Mouse (Mus musculus) c-Kit-positive CD71-negative TER-119-negative erythroid progenitor cells, embryonic 14.5 days (primary cell): Measurements from ENCODE around the gene Pdgfa.

Experiments used
- DNase-seq: peaks from one replicate; pipeline ENCODE4 v3.0.0-alpha.2; 2013; ENCODE audit warnings: low read depth

Pdgfa gene

DNA sequence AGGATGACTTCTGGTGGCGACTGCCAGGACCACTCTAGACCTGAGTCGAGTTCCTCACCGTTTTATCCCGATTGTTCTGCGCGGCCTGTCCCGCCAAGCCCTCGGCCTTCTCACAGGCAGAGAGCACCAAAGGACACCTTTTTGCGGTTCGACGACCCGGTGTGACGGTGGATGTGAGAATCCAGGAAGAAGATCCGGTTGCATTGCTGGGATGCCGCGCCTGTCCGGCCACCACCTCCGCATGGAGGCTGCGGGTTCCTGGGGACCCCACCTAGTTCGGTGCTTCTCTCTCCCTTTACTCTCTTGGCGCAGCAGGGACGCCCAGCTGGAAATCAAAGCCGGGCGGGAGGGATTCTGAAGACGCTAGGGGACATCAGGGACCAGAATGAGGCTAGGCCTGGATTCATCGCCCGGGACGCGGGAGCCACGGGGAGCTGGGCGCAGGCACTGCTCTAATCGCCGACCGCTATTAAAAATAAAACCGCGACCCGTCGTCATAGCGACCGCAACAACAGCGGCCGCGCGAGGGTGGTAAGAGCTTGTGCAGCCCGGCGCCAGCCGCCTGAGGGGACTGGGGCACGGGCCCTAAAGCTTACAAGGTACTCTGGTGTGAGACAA lies at the start of gene Pdgfa:
Pdgfa (minus strand) TSS at position 200 of the 618 bp plus-strand sequence.
- no peak for DNase-seq

DNA sequence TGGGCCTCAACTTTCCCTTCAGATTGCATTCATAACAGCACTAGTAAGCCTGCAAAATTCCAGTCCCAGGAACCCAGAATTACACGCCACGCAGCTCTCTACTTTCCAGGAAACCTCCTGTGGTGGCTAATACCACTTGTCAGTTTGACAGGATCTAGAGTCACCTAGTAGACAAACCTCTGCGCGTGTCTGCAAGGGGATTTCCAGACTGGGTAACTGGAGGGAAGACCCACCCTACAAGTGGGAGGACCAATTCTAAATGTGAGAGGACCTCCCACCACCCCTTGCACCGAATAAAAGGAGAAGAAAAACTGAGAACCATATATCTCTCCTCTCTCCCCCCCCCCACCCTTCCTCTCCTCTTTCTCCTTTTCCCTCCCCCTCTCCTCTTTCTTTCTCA lies 49.5 kb upstream of the Pdgfa start:
- DNase-seq: no peak

DNA sequence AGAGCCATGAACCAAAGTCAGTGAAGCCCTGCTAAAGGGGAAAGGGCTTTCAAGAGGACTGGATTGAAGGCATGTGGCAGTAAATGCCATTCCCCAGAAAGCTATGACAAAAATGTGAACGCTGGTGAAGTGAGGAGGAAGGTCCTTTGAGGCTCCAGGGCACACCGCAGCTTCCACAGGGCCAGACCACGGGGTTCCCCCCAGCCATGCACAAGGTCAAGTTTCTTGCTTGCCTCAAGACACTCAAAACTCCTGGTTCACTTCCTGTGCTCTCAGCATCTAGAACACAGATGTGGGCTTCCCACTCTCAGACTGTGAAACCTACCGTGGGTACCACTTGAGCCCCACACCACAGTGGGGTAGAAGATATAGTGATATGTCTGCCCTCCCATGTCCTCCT lies 46.4 kb upstream of the Pdgfa start:
- DNase-seq: no peak

DNA sequence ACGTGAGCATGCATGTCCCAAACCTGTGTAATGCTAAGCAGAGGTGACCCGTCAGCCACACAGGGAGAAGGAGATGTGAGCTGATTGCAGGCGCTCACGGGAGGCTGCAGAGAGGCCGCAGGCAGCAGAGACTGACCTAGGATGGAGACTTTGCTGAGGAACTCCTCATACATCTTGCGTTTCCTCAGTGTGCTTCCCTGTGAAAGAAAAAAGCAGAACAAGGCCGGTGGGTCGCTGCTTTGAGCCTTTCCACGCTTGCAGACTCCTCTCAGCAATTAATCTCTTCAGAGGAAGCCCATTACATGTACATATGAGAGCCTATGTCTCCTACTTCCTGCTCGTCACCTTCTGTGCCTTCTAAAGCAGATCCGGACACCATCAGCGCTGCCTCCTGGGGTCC lies 45.1 kb upstream of the Pdgfa start:
- no peak for DNase-seq

DNA sequence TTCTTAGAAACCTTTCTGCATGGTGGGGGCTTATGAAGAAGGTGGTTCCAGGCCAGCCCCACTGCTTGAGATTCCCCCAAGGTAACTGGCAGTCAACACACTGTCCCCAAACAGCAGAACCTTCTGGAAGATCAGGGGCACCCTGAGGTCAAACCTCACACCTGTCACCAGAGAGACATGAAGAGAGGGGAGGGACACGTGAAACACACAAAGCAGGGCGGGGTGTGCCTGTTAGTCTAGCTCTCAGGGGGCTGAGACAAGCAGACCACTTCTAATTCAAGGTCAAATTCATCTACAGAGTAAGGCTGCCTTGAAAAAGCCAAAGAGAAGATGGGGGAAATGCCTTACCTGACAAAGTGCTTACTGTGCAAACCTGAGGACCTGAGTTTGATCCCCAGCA lies 38.0 kb upstream of the Pdgfa start:
- DNase-seq: no peak

DNA sequence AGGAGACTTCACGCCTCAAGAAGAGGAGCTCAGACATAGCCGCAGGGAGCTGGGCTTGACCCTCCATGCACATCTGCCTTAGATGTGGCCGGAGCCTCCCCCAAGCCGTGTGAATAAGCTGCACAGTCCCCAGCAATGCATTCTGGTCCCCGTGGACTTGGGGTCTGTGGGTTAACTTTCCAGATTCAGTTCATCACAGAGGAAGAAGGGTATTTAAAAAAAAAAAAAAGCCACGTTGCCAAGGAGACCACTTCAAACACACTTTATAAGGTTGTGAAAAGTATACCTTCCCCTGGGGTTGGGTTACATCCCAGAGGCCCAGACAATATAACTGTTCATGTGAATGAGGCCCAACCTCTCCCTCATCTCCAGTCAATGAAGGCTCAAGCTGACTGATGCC lies 37.6 kb upstream of the Pdgfa start:
- no peak for DNase-seq

DNA sequence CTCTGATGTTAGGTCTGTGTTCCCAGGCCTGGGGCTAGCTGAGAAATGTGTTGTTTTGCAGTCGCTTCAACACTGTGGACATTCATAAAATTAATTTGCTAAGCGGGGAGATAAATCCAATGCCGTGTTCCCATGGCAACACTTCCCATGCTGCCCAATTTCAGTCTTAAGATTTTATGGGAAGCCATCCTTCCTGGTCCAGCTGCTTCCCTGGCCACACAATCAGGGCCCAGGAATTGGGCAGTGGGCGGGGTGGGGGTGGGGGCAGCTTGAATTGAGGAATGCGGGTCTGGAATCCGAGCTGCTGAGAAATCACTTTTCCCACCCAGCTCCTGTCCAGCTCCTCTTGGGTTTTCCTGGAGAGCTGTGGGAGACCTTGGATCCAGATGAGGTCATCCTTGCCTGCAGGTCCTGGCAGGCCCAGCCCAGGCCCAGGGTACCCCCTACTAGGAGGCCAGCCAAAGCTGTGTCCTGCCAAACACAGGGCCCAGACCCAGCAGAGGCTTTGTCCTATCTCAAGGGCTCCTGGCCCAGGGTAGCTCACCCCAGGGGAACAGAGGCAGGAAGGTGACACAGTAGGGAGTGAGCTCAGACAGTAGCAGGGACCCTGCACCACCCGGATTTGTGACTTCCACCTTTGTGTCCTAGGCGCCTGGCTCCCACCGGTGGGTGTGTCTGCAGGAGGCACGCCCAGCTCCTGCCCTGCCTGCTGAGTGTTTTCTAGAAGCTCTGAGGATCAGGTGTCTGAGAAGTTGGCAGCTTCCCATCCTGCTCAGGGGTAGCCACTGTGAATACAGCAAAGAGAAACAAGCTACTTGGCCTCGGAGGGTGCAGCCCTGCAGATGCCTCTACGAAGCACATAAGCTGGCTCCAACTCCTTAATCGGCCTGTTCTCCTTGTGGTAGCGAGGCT lies 36.5 kb upstream of the Pdgfa start:
- DNase-seq: no peak

DNA sequence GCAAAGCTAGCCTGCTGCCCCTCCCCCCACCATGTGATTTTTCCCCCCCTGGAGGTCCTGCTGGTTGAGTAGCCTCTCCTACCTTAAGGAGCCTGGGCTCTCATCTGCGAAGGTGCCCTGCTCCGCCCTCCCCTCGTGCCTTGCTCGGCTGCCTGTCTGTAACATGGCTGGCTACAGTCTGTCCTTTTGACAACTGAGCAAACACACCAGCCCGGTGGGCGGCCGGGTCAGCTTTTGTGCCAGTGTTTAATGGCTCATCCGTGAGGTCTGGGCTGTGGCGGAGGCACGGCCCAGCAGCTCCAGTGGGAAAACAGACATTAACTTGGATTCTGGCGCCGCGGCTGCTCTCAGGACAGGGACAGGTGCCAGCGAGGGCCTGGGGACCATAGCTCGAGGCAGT lies 30.4 kb upstream of the Pdgfa start:
- DNase-seq: no peak

DNA sequence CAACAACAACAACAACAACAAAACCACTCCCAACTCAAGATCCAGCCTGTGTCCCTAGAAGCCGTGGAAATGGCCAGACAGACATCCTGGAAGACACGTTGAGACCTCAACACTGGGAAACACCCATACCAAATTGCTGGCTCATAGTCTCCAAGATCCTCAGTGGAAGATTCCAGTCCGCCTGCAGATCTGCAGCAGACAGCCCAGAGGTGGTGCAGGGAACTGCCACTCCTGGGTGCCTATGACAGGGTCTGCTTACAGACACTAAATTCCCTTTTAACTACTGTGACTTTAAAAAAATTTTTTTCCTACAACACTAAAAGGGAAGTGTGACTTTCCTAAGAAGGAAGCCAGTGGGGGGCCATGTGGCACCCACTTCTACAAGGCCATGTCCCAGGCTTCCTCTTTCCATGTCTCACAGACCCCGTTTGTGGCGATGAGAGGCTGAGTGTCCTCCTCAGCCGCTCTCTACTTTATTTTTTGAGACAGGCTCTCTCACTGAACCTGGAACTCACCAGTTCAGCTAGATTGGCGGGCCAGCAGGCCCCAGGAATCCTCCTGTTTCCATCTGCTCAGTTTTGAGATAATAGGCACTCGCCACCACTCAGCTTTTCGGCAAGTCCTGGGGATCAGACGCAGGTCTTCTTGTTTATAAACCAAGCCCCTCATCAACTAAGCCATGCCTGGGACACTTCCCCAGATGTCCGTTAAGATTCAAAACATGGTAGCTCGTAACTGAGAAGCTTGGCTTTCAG lies 27.4 kb upstream of the Pdgfa start:
- peak; percentile 35 for DNase-seq

DNA sequence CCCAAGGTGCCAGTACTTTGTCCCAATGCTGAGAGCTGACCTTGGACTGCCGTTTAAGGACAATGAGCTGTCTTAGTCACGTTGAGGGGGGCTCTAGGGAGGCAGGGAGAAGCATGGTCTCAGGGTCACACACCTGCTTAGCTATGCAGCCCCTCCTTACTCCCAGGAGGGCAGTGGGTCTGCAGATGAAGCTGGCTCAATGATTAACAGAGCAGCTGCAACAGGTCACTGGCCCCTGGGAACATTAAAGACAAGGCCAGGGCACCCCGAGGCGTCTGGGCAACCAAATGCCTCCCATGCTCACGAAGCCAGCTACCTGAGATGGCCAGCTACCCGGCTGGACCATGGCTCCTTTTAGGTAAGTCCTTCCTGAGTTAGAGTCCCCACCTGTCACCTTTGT lies 23.4 kb upstream of the Pdgfa start:
- DNase-seq: no peak

DNA sequence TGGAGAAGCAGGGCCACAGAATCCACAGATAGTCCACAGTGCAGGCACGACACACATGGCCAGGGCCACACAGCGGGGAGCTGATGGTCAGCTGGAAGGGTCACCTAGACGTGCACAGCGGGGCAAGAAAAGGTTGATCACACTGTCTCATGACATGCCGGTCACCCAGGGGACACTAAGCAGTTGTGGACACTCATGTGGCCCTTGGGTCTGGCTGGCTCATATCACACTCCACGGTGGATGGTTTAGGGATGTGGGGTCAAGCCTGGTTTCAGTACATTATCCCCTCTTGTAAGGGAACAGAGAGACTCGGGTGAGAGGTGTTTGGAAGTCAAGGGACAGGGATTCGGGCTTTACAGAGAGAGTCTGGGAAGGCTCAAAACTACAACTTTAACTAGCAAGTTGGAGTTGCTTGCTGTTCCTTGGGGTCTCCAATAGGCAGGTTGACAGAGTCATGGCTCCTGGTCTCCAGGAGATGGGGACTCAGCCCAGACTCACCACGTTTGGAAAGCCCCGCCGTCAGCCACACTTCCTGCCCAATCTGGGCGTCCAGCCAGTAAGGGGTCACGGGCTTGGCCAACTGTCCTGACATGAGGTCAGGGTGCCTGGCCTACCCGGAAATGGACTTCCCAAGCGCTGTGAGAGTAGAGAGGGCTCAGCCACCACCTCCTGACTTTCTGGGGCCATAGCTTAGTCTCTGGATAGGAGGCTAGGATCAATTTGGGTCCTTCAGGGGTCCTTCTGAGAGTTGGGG lies 20.4 kb upstream of the Pdgfa start:
- DNase-seq: no peak

DNA sequence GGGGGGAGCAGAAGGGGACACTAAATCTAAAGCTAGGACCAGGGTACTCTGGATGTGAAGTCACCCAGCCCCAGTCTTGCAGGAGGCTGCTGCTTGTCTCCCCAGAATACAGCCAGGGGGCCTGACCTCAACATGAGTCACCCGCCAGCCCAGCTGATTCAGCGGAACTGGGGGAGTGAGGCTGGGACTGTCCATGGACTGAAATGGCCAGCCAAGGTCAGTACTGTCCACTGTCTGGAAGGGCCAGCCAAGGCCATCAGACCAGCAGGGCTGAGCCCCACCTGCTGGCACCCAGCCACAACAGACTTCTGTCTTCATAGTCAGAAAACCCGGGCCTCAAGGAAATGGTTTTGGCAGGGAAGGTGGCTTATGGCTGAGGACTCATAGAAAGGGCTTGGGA lies 17.9 kb upstream of the Pdgfa start:
- DNase-seq: no peak

DNA sequence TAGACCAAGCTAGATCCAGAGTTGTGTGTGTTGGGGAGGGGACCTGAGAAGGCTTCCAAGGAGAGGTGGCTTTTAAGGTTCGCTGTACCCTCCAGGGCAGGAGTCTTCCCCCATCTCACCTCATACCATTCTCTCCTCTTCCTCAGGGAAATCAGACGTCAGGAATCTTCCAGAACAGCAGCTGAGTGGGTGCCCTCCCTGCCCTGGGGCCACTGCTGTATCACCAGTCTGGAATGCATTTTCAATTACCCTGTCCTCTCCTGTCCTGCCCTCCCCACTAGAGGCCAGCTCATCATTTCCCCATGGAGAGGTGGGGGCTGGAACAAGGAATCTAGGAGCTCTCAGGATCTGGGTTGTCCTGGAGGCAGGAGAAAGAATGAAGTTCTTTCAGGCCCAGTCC lies 13.5 kb upstream of the Pdgfa start:
- no peak for DNase-seq

DNA sequence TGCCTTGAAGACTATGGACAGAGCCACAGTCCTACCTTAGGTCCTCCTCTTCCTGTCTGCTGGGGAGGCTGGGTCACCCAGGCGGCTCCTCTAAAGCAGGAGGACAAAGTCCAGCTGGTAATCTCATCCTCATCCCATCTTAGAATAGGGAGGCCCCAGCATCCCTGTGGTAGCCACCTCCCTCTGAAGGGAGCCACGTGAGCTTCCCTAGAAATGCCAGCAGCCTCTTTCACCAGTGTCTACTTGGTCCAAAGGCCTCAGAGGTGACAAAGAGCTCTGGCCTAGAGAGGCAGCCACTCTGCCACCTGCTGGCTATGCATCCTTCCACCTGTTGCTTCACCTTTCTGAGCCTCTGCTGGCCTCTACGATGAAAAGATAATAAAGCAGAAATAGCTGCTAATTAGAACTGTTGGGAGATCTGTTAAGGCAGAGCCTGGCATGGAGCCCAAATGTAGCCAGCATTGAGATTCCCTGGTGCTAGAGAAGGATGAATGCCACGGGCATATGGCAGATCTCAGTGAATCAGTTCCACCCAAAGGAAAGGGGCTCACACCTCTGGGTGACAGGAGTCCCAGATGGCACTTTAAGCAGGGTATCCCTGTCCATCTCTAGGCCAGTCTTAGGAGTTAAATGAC lies 10.1 kb upstream of the Pdgfa start:
- no peak for DNase-seq

DNA sequence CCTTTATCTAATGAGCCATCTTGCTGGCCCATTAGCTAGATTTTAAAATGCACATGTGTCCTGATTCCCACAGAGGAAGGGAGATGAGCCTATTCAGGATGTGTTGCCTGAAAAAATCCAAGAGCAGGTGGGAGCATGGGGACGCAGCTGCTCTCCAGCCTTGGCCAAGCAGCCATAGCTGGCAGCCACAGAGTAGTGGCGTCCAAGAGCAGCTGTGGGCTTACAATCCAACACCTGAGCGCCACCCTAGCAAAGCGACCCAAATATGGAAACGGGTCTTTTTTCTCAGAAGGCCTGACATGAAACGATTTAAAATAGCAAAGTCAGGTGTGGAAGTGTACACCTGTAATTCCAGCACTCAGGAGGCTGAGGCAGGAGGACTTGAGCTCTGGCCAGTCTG lies 7.4 kb upstream of the Pdgfa start:
- DNase-seq: no peak

DNA sequence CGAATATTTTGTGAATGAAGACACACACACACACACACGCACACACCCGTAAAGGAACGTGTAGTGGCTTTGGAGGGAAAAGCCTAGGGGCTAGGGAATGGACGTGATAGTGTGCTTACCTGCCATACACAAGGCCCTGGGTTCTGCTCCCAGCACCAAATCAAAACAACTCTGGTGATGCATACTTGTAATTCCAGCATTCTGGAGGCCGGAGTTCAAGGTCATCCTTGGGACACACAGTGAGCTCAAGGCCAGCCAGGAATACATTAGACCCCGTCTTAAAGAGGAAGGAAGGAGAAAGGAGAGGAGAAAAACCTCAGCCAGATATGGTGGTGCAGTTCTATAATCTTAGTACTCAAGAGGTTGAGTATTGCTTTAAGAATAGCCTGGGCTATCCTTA lies 2.5 kb upstream of the Pdgfa start:
- no peak for DNase-seq

DNA sequence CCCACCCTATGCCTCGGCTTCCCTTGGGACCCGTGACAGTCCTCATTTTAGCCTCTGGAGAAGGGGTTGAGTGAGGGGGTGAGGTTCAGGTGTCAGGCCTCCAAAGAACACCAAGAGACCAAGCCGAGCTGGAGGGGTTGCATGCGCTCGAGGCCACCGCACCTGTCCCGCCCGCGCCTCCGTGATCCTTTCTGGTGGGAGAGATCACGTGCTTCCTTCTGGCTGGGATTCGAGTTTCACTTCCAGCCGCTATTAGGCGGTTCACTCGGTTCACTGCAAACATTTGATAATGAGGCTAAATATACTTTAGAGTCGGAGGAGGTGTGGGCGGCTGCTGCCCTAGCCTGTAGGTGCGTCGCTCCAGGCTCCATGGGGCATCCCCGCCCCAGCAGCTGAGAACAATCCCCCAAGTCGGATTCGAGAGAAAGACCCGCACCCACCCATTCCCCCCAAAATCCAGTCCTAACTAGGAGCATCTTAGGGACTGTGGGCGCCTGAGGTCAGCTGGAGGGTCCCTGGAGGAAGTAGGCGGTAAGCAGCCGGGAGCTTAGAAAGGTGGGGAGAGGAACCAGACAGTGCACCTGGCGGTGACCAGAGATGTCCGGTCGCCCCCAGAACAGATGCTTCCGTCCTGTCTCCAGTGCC lies 888 bp upstream of the Pdgfa start:
- DNase-seq: no peak

DNA sequence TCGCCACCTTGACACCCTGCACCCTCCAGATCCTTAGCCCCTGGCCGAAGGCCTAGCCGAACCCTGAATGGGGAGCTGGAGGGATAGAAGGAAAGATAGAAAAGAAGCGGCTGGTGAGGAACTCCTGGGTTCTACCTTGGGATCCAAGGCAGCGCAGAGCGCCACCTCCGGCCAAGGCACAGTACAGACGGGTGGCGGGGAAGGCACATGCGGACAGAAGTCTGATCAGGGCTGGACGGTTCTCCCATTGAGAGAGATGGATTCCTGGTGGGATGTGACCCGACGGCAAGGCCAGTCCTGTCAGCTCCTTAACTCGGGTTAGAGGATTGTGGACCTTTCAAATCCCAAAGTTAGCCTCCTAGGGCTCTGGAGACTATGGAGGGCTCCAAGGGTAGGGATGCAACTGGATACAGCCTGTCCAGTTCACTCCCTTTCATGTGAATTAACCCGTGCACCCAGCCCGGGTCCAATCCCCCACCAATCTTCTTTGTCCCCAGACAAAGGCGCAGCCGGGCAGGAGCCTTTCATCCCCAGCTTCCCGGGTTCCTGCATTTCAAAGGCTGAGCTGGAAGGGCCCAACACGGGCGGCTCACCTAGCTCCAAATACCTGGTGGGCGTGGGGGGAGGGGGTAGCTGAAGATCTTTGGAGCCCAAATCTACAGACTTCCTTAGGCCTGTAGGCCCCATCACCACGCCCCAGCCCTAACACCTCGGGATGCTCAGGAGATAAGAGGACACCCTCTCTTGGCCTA lies 672 bp downstream of the Pdgfa start:
- DNase-seq: no peak

DNA sequence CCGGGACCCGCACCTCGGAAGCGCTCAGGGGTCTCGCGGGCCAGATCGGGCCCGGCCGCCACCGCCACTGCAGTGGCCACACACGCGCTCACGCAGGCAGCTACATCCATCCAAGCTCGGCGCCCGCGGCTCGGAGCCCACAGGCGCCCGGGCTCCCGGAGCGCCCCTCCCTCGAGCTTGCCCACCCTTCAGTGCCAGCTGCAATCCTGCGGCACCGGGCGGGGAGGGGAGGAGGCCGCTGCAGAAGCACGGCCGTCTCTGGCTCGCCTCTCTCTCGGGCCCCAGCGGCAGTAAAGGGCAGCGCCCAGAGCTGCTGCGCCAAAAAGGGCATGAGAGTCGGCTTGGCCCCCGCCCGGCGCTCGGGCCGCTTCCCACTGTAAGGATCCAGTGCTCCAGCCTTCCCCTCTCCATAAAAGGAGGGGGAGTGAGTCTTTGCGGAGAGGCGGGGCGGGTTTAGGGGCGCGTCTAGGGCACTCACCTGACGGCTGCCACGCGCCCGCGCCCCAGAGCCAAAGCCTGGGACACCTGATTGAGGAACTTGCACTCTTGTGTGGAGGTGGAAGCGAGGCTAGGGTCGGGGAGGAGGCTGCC lies 1.4 kb downstream of the Pdgfa start:
- no peak for DNase-seq
